Mouse (Mus musculus) hindbrain, embryonic 15.5 days (tissue): ENCODE measurements around the gene Ccdc90b. TPM values are rescaled to one million over a fixed set of nuclear protein-coding genes. Genes with fewer than 3 reads are reported as not detected.
A peak's percentile ranks its signal among the peaks of the same experiment; 100 is the strongest.

Experiments used
- ATAC-seq: fragments of 200-750 bp; cut with Nextera tagmentation; 2 replicates; pipeline ENCODE4 v1.8.0; 2017; ENCODE audit warnings: low read depth, moderate number of reproducible peaks, moderate TSS enrichment; ENCODE audit not compliant: low FRiP score
- H3K27ac ChIP-seq: fragments of 300-500 bp; sonication (generic); replicated peaks from 2 replicates; pipeline ENCODE4 v1.5.1; 2015; ENCODE audit warnings: mild to moderate bottlenecking, inconsistent platforms
- H3K27me3 ChIP-seq: fragments of 300-500 bp; sonication (generic); 2 replicates; pipeline ENCODE4 v1.6.1; 2015; ENCODE audit warnings: control low read depth, inconsistent platforms
- H3K36me3 ChIP-seq: fragments of 300-500 bp; sonication (generic); 2 replicates; pipeline ENCODE4 v1.6.1; 2015; ENCODE audit warnings: control low read depth, inconsistent platforms
- H3K4me1 ChIP-seq: fragments of 300-500 bp; sonication (generic); replicated peaks from 2 replicates; pipeline ENCODE4 v1.6.1; 2015; ENCODE audit warnings: control low read depth, inconsistent platforms
- H3K4me2 ChIP-seq: fragments of 300-500 bp; sonication (generic); 2 replicates; pipeline ENCODE4 v1.6.1; 2015; ENCODE audit warnings: moderate library complexity, mild to moderate bottlenecking, inconsistent platforms
- H3K4me3 ChIP-seq: fragments of 300-500 bp; sonication (generic); 2 replicates; pipeline ENCODE4 v1.5.1; 2015; ENCODE audit warnings: mild to moderate bottlenecking, inconsistent platforms
- H3K9ac ChIP-seq: fragments of 300-500 bp; sonication (generic); 2 replicates; pipeline ENCODE4 v1.6.1; 2015; ENCODE audit warnings: inconsistent platforms
- H3K9me3 ChIP-seq: fragments of 300-500 bp; sonication (generic); 2 replicates; pipeline ENCODE4 v1.6.1; 2016; ENCODE audit warnings: control low read depth, inconsistent platforms
- WGBS: fragments of 180-500 bp; shearing (Covaris S2); methylation state at CpG from one replicate; pipeline ENCODE4 v1.1.7; 2015; 5-methylcytosine and 5-hydroxymethylcytosine counted together
- polyA plus RNA-seq: library from polyadenylated mRNA; unstranded; fragments of >200 nt; fragmentation: Nextera tagmentation; extraction: Ambion mirVana; gene quantifications from 2 replicates; pipeline ENCODE4 v1.2.1, GENCODE M21; 2015

Ccdc90b gene
- polyA plus RNA-seq = 58.3 and 61.1 TPM in 2 replicates

DNA sequence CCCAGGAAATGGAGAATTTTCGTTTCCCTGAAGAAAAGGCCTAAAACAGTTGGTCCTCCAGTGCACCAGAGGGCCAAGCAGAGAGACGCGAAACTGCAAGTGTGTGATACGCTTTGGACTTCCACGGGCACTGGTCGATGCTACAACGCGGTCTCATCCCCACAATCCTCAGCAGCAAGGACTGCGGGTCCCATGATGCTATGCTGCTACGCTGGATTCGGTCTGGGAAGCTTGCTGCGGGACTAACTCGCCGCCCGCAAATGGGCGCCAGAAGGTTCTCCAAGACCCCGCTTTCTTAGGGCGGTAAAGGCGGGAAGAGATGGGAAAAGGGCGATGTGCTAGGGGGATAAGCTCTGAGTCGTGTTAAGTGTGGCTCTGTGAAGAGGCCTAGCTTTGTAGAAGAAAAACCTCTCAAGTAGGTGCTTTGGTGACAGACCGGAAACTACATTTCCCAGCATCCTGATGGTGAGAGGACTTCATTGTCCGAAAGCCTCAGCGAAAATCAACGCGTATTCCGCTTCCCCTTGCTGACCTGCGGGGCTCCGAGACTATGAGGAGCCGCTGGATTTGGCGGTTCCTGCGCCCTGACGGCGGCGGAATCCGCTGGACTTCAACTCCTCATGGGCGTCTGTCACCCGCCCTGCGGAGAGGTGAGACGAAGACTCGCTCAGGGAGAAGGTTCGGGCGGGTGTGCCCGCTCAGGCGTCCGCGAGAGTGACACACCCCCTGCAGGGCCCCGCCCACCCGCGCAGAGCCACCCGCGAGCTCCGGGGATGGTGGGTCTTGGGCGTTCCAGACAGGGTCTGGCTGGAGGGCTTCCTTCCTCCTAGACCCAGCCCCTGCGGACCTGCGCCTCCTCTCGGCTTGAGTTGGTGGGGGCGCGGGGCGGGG is at the start of gene Ccdc90b:
Gene Ccdc90b (plus strand): TSS at position 164 of the 891 bp plus-strand sequence.
- peak; percentile 99 for ATAC-seq
- peak within 1 kb of the TSS; percentile 88 for H3K4me3 ChIP-seq
- H3K36me3 ChIP-seq = peaks cover 9% of the 10 kb centered on the region; the same call in 1 of the 2 replicates
- peak within 1 kb of the TSS; percentile 61 for H3K4me2 ChIP-seq
- WGBS = under 1% methylated on average over 59 of the region's 60 CpGs
- no peaks in the 10 kb centered on the region for H3K9me3 ChIP-seq
- H3K9ac ChIP-seq = peak within 1 kb of the TSS; percentile 87
- peaks cover 12% of the 10 kb centered on the region for H3K4me1 ChIP-seq
- peak within 1 kb of the TSS; percentile 97 for H3K27ac ChIP-seq
- no peaks in the 10 kb centered on the region for H3K27me3 ChIP-seq

DNA sequence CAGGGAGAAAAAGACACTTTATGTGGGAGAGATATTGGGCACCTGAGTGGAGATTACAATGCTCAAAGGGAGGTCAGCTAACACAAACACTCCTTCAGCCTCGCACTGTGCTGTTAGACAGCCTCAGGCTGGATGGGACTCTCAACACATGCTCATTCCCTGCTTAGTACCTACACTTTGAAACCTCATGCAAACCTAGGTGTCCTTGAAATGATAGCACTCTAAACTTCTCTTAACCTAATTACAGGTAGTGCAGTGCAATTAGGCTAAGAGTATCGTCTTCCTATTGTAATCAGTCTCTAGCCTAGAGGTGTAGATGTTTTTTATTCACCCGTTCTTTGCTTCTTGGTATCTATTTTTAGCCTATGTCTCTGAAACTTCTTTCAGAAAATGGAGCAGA is 40.6 kb upstream of the Ccdc90b start:
- no peaks in the 10 kb centered on the region for H3K27me3 ChIP-seq
- H3K9me3 ChIP-seq = no peaks in the 10 kb centered on the region
- no peaks in the 10 kb centered on the region for H3K4me1 ChIP-seq
- H3K27ac ChIP-seq = no peak overlapping the region
- peak; percentile 56 for ATAC-seq
- no peak overlapping the region for H3K4me2 ChIP-seq
- no peak overlapping the region for H3K9ac ChIP-seq
- H3K4me3 ChIP-seq = no peak overlapping the region
- H3K36me3 ChIP-seq = no peaks in the 10 kb centered on the region
- 72% methylated on average over 3 of the region's 3 CpGs for WGBS

DNA sequence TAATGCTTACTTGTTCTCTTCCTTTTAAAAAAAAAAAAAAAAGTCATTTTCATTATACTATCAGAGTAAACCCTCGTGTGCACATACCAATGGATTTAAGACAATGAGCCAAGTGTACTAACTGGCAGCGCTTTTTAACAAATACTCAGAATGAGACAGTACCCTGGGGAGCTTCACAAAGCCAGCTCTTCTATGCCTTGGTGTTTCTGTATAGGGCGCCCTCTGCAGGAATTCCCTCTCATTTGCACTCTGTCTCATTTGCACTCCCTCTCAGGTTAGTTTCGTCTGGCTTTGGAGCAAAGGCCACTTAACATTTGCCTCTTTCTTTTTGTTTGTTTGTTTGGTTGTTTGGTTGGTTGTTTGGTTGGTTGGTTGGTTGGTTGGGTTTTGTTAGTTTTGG is 40.1 kb upstream of the Ccdc90b start:
- Histone ChIP-seq H3K4me1 (no peaks in the 10 kb centered on the region), H3K27ac (no peak overlapping the region), H3K9ac (no peak overlapping the region), H3K36me3 (no peaks in the 10 kb centered on the region), H3K27me3 (no peaks in the 10 kb centered on the region), H3K4me2 (no peak overlapping the region), H3K9me3 (no peaks in the 10 kb centered on the region), H3K4me3 (no peak overlapping the region)
- 26% methylated on average over 4 of the region's 4 CpGs for WGBS
- ATAC-seq = no peak

DNA sequence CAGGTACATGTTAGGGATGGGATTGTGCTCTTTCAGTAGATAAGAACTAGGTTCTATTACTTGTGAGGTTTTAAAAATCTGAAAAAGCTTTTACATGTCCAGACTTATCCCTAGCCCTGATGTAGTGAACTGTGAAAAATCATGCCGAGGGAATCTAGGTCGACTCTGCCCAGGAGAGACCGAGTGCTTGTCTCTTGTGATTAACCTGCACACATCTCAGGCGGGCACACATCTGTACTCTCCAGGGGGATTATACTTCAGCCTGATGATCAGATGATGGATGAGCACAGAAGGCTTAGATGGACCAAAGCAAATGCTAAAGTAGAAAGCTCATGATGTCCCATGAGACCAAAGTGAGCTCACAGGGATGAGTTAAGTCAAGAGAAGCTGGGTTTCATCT is 31.7 kb upstream of the Ccdc90b start:
- ATAC-seq = no peak
- no peaks in the 10 kb centered on the region for H3K36me3 ChIP-seq
- no peak overlapping the region for H3K4me3 ChIP-seq
- peaks cover 13% of the 10 kb centered on the region for H3K4me1 ChIP-seq
- no peak overlapping the region for H3K4me2 ChIP-seq
- 75% methylated on average over 4 of the region's 4 CpGs for WGBS
- H3K9me3 ChIP-seq = no peaks in the 10 kb centered on the region
- H3K27me3 ChIP-seq = no peaks in the 10 kb centered on the region
- H3K9ac ChIP-seq = no peak overlapping the region
- H3K27ac ChIP-seq = no peak overlapping the region

DNA sequence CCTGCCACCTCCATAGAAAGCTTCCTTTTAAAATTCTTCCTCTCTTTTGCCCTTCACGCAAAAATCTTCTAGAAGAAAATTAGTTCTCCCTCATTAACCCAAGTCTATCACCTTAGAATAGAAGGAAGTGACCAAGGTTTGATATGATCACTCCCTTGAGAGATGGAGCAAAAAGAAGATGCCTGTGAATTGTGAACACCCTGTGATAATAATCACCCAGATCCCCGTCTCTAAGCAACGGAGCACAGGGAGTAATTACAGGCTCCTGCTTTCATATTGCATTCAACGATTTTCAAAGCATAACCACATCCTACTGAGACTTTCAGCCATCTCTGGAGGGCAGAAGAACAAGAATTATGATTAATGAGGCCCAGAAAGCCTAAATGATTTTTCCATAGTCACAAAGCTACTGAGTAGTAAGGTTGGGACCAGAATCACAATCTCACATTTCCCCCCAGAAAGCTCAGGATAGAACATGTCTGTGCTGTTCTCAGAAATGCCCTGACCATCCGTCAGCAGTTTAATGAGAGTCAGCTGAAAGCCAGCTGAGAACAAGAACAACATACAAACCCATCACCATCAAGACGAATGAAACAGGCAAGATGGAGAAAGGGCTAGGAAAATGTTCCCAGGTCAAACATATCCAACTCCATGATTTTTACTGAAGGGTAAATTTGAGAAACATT is 28.5 kb upstream of the Ccdc90b start:
- Histone ChIP-seq H3K9ac (no peak overlapping the region), H3K9me3 (no peaks in the 10 kb centered on the region), H3K4me1 (peaks cover 13% of the 10 kb centered on the region), H3K4me3 (no peak overlapping the region), H3K27ac (peak overlapping the region; percentile 73), H3K4me2 (no peak overlapping the region), H3K36me3 (no peaks in the 10 kb centered on the region), H3K27me3 (no peaks in the 10 kb centered on the region)
- WGBS = 19% methylated on average over 6 of the region's 6 CpGs
- peak; percentile 80 for ATAC-seq

DNA sequence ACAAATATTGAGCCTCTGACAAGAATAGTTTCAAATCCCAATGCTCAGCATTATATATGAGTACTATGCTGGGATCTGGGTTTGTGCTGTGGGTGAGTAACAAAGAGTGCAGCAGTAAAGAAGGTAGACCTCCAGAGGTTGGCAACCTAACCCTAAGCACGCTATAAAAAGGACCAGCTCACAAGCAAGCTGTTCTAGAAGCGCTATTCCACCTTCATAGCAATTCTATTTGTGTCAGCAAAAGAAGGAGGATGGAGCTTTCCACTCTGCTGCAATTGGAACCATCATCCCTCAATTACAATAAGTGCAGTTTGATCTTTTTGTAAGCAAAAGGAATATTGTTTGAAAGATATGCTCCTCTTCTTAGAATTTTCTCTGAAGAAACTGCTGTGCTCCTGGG is 14.2 kb upstream of the Ccdc90b start:
- Histone ChIP-seq H3K4me1 (no peaks in the 10 kb centered on the region), H3K4me3 (no peak overlapping the region), H3K9ac (no peak overlapping the region), H3K27ac (no peak overlapping the region), H3K4me2 (no peak overlapping the region), H3K36me3 (no peaks in the 10 kb centered on the region), H3K27me3 (no peaks in the 10 kb centered on the region), H3K9me3 (0 out of 2 replicates have a peak, but pooled peaks cover 3% of the 10 kb centered on the region)
- ATAC-seq = no peak
- WGBS = 79% methylated on average over 2 of the region's 2 CpGs

DNA sequence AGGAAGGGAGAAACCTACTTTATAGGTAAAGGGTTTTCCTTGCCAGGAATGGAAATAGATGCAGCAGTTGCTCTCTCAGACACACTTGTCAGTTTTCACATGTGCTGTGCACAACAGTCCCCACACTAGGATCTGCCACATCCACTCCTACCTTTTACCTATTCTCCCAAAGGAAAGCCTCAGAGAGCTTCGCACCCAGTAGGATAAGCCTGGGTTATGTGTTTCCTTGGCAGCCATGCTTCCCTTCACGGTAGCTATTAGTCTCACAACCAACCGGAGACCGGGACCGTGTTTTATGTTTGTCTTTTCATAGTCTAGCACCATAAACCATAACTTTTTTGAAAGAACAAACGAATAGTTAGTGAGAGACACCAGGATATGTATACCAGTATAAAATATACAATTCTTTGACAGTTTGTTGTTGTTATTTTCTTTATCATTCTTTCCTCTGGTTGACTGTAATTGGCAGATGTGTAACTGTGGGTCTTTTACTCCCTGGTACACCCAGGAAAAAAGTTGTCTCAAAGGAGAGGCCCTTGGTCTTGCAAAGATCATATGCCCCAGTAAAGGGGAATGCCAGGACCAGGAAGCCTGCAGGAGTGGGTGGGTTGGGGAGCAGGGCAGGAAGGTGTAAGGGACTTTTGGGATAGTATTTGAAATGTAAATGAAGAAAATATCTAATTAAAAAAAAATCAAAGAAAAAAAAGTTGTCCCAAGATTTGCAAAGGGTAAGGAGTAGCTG is 10.5 kb upstream of the Ccdc90b start:
- 0 out of 2 replicates have a peak, but pooled peaks cover 3% of the 10 kb centered on the region for H3K9me3 ChIP-seq
- no peak overlapping the region for H3K4me2 ChIP-seq
- ATAC-seq = 0 out of 2 replicates have a peak, but pooled peaks have one; percentile 34
- H3K27me3 ChIP-seq = no peaks in the 10 kb centered on the region
- no peak overlapping the region for H3K4me3 ChIP-seq
- H3K4me1 ChIP-seq = no peaks in the 10 kb centered on the region
- no peak overlapping the region for H3K27ac ChIP-seq
- 84% methylated on average over 6 of the region's 6 CpGs for WGBS
- H3K9ac ChIP-seq = no peak overlapping the region
- no peaks in the 10 kb centered on the region for H3K36me3 ChIP-seq

DNA sequence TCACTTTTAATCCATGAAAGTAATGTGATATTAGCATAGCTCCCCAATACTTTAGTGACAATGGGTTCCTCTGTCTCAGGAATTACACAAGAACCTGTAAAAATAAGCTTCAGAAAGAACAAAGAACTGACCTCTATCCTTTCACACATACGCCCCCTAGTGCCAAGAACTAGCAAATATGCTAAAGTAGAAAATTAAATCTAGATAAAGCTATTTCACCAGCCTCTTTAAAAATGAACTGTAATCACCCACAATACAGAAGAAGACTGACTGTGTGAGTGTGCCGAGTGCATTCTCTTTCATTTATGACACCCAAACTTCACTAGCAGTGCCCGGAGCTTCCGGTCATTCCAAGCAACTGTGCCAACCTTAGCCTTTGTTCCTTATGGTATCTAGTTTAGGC is 10.0 kb upstream of the Ccdc90b start:
- 56% methylated on average over 4 of the region's 4 CpGs for WGBS
- no peak overlapping the region for H3K9ac ChIP-seq
- no peak overlapping the region for H3K4me2 ChIP-seq
- H3K27me3 ChIP-seq = no peaks in the 10 kb centered on the region
- no peak overlapping the region for H3K27ac ChIP-seq
- ATAC-seq = peak; percentile 68; the same call in 1 of the 2 replicates
- H3K4me3 ChIP-seq = no peak overlapping the region
- no peaks in the 10 kb centered on the region for H3K4me1 ChIP-seq
- no peaks in the 10 kb centered on the region for H3K36me3 ChIP-seq
- H3K9me3 ChIP-seq = 0 out of 2 replicates have a peak, but pooled peaks cover 3% of the 10 kb centered on the region

DNA sequence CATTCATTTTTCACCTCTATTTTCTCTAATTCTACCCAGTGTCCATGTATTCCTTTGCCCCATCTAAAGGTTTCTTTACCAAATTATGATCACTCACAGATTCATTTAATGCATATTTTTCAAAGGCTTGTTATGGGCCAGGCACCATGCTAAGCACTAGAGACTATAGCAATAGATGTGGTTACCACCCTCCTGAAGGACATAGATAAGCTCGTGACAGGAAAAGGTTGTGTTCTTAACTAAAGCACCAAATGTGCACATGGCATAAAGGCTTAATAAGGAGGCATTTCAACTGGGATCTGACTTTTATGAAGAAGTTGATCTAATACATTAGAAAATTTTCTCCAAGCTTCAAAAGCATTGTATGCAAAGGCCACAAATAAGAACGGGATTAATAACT is 2.2 kb upstream of the Ccdc90b start:
- WGBS = 95% methylated on average over 2 of the region's 2 CpGs
- no peak overlapping the region for H3K4me3 ChIP-seq
- ATAC-seq = no peak
- H3K27ac ChIP-seq = no peak overlapping the region
- no peaks in the 10 kb centered on the region for H3K36me3 ChIP-seq
- no peaks in the 10 kb centered on the region for H3K9me3 ChIP-seq
- peaks cover 12% of the 10 kb centered on the region for H3K4me1 ChIP-seq
- no peak overlapping the region for H3K9ac ChIP-seq
- H3K27me3 ChIP-seq = no peaks in the 10 kb centered on the region
- no peak overlapping the region for H3K4me2 ChIP-seq

DNA sequence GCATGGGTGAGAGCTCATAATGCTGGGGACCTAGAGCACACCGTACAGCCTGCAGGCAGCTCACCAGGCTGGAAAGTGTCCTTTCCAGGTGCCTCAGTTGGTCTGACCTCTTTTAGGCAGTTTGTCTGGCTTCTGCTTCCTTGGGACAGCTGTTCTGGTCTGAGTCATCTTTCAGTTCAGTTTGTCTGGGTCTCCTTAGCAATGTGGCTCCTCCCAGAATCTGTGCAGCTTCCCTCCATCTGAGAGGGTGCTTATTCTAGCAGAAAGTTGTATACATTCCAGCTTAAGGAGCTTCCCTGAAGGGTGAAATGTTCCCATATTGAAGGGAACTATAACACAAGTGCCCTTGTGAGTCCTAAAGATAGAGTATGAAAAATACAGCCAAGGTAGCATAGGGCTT is 5.8 kb downstream of the Ccdc90b start:
- no peaks in the 10 kb centered on the region for H3K27me3 ChIP-seq
- 96% methylated on average over 1 of the region's 1 CpGs for WGBS
- H3K4me2 ChIP-seq = no peak overlapping the region
- ATAC-seq = no peak
- no peak overlapping the region for H3K27ac ChIP-seq
- H3K9me3 ChIP-seq = no peaks in the 10 kb centered on the region
- H3K36me3 ChIP-seq = peaks cover 17% of the 10 kb centered on the region
- H3K4me3 ChIP-seq = no peak overlapping the region
- H3K9ac ChIP-seq = no peak overlapping the region
- peaks cover 12% of the 10 kb centered on the region for H3K4me1 ChIP-seq

DNA sequence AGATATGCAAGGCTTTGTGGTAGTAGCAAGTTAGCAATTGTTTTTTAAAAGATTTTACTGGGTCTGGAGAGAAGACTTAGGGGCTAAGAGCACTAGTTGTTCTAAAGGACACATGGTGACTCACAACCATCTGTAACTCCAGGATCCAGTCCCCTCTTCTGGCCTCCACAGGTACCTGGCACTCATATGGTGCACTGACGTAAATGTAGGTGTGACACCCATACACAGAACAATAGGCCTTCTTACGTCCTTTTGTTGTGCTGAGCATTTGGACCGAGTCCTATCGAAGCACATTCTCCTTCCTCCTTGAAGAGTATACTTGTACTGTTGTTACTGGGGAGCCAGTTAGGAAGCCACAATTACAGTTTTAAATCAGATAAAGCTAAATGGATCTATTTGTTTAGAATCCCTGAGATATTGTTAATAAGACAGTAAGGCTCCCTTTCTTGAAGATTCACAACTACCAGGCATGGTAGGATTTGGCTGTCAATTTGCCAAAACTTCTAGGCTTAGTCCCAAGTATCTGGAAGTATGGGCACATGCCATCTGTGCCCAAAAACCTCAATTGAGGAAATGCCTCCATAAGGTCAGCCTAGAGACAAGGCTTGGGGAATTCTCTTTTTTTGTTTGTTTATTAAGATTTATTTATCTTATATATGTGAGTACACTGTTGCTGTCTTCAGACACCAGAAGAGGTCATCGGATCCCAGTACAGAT is 19.7 kb downstream of the Ccdc90b start:
- no peak overlapping the region for H3K4me3 ChIP-seq
- H3K27me3 ChIP-seq = no peaks in the 10 kb centered on the region
- no peaks in the 10 kb centered on the region for H3K4me1 ChIP-seq
- H3K9ac ChIP-seq = no peak overlapping the region
- no peak overlapping the region for H3K4me2 ChIP-seq
- ATAC-seq = no peak
- no peaks in the 10 kb centered on the region for H3K9me3 ChIP-seq
- H3K36me3 ChIP-seq = peaks cover 26% of the 10 kb centered on the region
- H3K27ac ChIP-seq = no peak overlapping the region
- WGBS = 88% methylated on average over 5 of the region's 5 CpGs
